Mouse (Mus musculus) embryonic facial prominence, embryonic 15.5 days (tissue): Measurements from ENCODE around the gene Mmgt2. TPM values are rescaled to one million over a fixed set of nuclear protein-coding genes. Genes with fewer than 3 reads are reported as not detected.
A peak's percentile ranks its signal among the peaks of the same experiment; 100 is the strongest.
"Not testable (repeated sequence)": the region's sequence is repeated elsewhere in the genome, so short reads cannot be mapped to it uniquely, and the experiment has no call there.

Experiments used
- ATAC-seq: fragments of 200-750 bp; cut with Nextera tagmentation; 2 replicates; pipeline ENCODE4 v1.8.0; 2017; ENCODE audit warnings: low read depth, moderate TSS enrichment; ENCODE audit not compliant: insufficient number of reproducible peaks, low FRiP score, low TSS enrichment
- H3K27ac ChIP-seq: fragments of 300-500 bp; sonication (generic); replicated peaks from 2 replicates; pipeline ENCODE4 v1.5.1; 2015; ENCODE audit warnings: mild to moderate bottlenecking, inconsistent platforms
- H3K27me3 ChIP-seq: fragments of 300-500 bp; sonication (generic); 2 replicates; pipeline ENCODE4 v1.6.1; 2015; ENCODE audit warnings: inconsistent platforms
- H3K36me3 ChIP-seq: fragments of 300-500 bp; sonication (generic); 2 replicates; pipeline ENCODE4 v1.6.1; 2015; ENCODE audit warnings: mild to moderate bottlenecking, inconsistent platforms
- H3K4me1 ChIP-seq: fragments of 300-500 bp; sonication (generic); 2 replicates; pipeline ENCODE4 v1.6.1; 2015; ENCODE audit warnings: inconsistent platforms
- H3K4me2 ChIP-seq: fragments of 300-500 bp; sonication (generic); replicated peaks from 2 replicates; pipeline ENCODE4 v1.6.1; 2015; ENCODE audit warnings: mild to moderate bottlenecking, inconsistent platforms
- H3K4me3 ChIP-seq: fragments of 300-500 bp; sonication (generic); replicated peaks from 2 replicates; pipeline ENCODE4 v1.5.1; 2015; ENCODE audit warnings: mild to moderate bottlenecking, inconsistent platforms
- H3K9ac ChIP-seq: fragments of 300-500 bp; sonication (generic); 2 replicates; pipeline ENCODE4 v1.6.1; 2015; ENCODE audit warnings: inconsistent platforms
- H3K9me3 ChIP-seq: fragments of 300-500 bp; sonication (generic); replicated peaks from 2 replicates; pipeline ENCODE4 v1.6.1; 2016; ENCODE audit warnings: inconsistent platforms
- WGBS: fragments of 180-500 bp; shearing (Covaris S2); methylation state at CpG from one replicate; pipeline ENCODE4 v1.1.7; 2015; 5-methylcytosine and 5-hydroxymethylcytosine counted together
- polyA plus RNA-seq: library from polyadenylated mRNA; unstranded; fragments of >200 nt; fragmentation: Nextera tagmentation; extraction: Ambion mirVana; gene quantifications from 2 replicates; pipeline ENCODE4 v1.2.1, GENCODE M21; 2015

The Mmgt2 gene
- polyA plus RNA-seq, 1 experiment from 2014 or later, result 51.4 TPM

DNA sequence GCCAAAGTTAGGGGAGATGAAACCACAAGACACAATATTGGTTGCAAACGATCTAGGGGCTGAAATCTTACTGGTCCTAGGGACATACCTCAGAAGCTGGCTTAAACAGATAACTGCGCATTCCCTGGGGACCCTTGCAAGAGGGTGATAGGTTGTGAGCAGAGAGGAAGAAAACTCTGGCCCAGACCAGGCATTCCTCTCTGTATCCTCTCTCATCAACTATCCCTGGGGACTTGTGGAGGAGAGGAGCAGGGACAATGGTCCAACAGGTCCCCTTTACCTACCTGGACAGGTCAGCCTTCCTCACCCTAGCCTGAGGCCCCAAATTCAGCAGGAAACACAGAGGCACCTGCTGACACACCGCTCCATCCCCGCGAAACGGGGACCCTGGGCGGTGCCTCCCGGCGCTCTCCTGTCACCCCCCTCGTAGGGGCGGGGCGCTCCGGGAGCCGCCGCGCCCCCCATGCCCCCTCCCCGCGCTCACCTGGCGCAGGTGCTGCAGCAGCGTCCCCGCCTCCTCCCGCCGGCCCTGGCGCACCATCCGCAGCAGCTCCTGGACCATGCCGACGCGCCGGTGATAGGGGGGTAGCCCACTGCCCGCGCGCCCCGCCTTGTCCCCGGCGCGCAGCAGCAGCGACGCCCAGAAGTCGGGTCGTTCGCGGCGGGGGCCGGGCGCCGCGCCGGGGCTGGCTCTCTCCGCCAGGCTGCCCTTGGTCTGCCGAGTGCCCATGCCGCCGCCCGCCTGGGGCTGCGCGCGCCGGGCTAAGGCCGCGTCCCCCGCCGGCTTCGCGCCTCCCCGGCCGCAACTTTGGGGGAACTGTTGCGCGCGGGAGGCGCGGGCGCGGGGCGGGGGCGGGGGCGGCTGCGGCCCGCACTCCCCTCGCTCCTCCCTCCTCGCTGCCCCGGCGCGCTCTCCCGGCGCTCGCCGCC is 538 bp upstream of the Mmgt2 start, which contains the start of gene Lrrc75a:
Gene Lrrc75a, minus strand, starts transcription at position 863 of the 930 bp plus-strand sequence.
- WGBS, result 2% methylated on average over 55 of the region's 86 CpGs

DNA sequence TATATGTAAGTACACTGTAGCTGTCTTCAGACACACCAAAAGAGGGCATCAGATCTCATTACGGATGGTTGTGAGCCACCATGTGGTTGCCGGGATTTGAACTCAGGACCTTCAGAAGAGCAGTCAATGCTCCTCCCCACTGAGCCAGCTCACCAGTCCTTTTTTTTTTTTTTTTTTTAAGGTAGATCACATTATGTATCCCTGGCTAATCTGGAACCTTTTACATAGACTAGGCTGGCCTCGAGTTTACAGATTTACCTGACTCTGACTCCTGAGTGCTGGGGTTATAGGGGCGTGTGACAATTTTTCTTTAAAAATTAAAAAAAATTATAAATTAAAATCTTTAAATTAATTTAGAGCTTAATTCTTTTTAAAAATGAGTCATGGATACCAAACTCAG is 1.3 kb downstream of the Mmgt2 start:
- H3K4me1 ChIP-seq, result peaks cover 46% of the 10 kb centered on the region
- ATAC-seq, H3K9ac ChIP-seq, H3K27ac ChIP-seq, H3K9me3 ChIP-seq, H3K27me3 ChIP-seq, H3K36me3 ChIP-seq: not testable (repeated sequence)
- peak overlapping the region; percentile 76; the same call in 1 of the 2 replicates for H3K4me2 ChIP-seq
- peak overlapping the region; percentile 61; the same call in 1 of the 2 replicates for H3K4me3 ChIP-seq
- WGBS, result 76% methylated on average over 4 of the region's 4 CpGs

More for the DNA sequence above, 538 bp upstream of the Mmgt2 start, which contains the start of gene Lrrc75a:
- no peaks in the 10 kb centered on the region for H3K27me3 ChIP-seq
- H3K9me3 ChIP-seq, result no peaks in the 10 kb centered on the region
- H3K4me3 ChIP-seq, result peak within 1 kb of the TSS; percentile 61
- peak; percentile 53 for ATAC-seq
- peak within 1 kb of the TSS; percentile 70 for H3K9ac ChIP-seq
- H3K27ac ChIP-seq, result peak within 1 kb of the TSS; percentile 90
- peak within 1 kb of the TSS; percentile 76 for H3K4me2 ChIP-seq
- H3K4me1 ChIP-seq, result peaks cover 64% of the 10 kb centered on the region
- no peaks in the 10 kb centered on the region for H3K36me3 ChIP-seq

DNA sequence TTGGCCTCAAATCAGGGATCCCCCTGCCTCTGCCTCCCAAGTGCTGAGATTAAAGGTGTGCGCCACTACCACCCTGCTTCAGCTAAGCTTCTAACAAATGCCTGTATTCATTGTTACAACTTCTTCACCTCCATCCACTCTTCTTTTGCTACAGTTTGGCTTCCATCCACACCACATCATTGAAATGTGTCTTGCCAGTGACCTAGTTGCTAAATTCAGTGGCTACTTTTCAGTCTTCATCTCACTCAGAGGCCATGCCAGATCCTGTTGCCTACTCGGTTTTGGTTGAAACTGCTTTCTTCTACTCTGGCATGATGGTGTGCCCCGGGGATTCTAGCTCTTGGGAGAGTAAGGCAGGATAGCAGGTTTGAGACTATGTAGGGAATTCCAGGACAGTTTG is 3.1 kb downstream of the Mmgt2 start:
- Histone ChIP-seq H3K4me3 (no peak overlapping the region), H3K9ac (no peak overlapping the region), H3K4me2 (no peak overlapping the region), H3K27ac (no peak overlapping the region), H3K9me3 (no peaks in the 10 kb centered on the region), H3K36me3 (0 out of 2 replicates have a peak, but pooled peaks cover 9% of the 10 kb centered on the region), H3K27me3 (no peaks in the 10 kb centered on the region), H3K4me1 (peaks cover 29% of the 10 kb centered on the region)
- no peak for ATAC-seq
- 84% methylated on average over 3 of the region's 3 CpGs for WGBS

DNA sequence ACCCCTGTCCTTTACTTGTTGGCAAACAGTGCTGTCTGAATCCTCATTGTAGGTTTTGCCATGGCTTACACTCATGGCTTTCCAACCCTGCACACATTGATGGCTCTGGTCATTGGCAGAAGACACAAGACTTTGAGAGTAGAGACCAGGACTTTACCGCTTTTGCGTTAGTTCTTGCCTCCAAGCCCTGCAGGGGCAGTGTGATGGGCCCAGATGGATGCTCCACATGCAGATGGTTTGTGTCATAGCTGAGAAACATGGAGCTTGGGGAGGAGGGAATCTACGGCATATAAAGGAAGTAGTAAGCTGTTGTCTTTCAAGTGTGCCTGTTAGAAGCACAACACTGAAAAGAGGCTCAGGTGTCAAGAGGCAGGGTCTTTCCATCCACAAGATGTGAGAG is 3.6 kb downstream of the Mmgt2 start:
- Histone ChIP-seq H3K4me2 (no peak overlapping the region), H3K9ac (no peak overlapping the region), H3K27ac (no peak overlapping the region), H3K4me3 (no peak overlapping the region), H3K9me3 (no peaks in the 10 kb centered on the region), H3K4me1 (peaks cover 28% of the 10 kb centered on the region), H3K36me3 (0 out of 2 replicates have a peak, but pooled peaks cover 9% of the 10 kb centered on the region), H3K27me3 (no peaks in the 10 kb centered on the region)
- no peak for ATAC-seq
- 88% methylated on average over 3 of the region's 3 CpGs for WGBS

DNA sequence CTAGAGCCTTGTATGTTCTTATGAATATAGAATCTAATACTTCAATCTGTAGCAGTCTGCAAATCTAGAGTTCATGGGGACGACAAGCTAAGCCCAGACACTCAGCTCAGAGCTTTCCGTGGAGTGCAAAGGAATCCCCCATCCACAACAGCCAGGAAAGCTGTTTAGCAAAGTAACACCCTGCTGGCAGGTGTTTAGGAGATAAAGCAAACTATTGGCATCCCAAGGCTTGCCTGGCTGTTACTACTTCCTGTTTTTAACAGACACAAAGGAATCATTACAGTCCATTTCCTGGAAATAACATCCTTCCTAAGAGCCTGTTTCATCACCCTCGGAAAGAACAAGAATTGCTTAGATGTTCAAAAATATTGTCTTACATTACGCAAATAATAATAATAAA is 12.4 kb downstream of the Mmgt2 start:
- H3K4me2 ChIP-seq, result no peak overlapping the region
- H3K36me3 ChIP-seq, result peaks cover 7% of the 10 kb centered on the region; the same call in 1 of the 2 replicates
- ATAC-seq, result no peak
- peaks cover 5% of the 10 kb centered on the region; the same call in 1 of the 2 replicates for H3K4me1 ChIP-seq
- H3K4me3 ChIP-seq, result no peak overlapping the region
- H3K27ac ChIP-seq, result no peak overlapping the region
- no peaks in the 10 kb centered on the region for H3K27me3 ChIP-seq
- no peak overlapping the region for H3K9ac ChIP-seq
- H3K9me3 ChIP-seq, result no peaks in the 10 kb centered on the region
- 63% methylated on average over 4 of the region's 4 CpGs for whole genome bisulfite sequencing

DNA sequence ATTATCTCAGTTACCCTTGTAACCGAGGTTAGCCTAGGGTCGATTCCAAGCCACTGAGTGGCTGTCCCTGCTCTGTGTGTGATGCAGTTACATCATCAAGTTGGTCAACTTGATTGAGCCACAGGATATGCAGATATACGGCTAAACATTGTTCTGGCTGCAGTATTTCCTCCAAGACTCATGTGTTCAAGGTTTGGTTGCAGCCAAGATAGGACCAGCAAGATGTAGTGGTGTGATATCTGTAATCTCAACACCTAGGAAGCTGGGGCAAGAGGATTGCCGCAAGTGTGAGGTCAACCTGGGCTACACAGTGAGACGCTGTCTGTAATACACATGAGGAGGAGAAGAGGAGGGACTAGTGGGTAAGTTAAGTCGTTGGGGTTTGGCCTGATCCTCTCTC is 15.8 kb downstream of the Mmgt2 start:
- Histone ChIP-seq H3K9me3 (no peaks in the 10 kb centered on the region), H3K4me2 (no peak overlapping the region), H3K4me3 (no peak overlapping the region), H3K27ac (no peak overlapping the region), H3K4me1 (no peaks in the 10 kb centered on the region), H3K9ac (no peak overlapping the region), H3K36me3 (peaks cover 20% of the 10 kb centered on the region; the same call in 1 of the 2 replicates), H3K27me3 (no peaks in the 10 kb centered on the region)
- 90% methylated on average over 6 of the region's 6 CpGs for WGBS
- no peak for ATAC-seq

DNA sequence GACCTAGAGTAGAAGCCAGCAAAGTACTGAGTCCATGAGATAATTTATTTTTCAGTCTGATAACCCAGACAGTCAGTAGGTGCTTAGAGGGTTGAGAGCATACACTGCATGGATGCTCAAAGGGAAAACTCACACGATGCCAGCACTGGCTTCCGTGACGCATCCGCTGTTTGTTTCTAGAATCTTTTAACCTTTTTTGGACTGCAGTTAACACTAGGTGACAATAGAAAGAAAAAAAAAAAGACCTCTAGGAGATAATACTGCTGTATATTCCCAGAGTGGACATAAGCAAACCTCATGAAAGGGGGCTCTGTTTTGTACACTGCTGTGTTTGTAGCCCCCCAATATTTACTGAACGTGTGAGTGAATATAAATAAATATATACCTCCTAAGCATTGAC is 20.5 kb downstream of the Mmgt2 start:
- Histone ChIP-seq H3K4me3 (no peak overlapping the region), H3K4me2 (no peak overlapping the region), H3K4me1 (peaks cover 9% of the 10 kb centered on the region), H3K27ac (no peak overlapping the region), H3K9me3 (no peaks in the 10 kb centered on the region), H3K9ac (no peak overlapping the region), H3K36me3 (peaks cover 20% of the 10 kb centered on the region; the same call in 1 of the 2 replicates), H3K27me3 (no peaks in the 10 kb centered on the region)
- 85% methylated on average over 5 of the region's 5 CpGs for WGBS
- no peak for ATAC-seq

DNA sequence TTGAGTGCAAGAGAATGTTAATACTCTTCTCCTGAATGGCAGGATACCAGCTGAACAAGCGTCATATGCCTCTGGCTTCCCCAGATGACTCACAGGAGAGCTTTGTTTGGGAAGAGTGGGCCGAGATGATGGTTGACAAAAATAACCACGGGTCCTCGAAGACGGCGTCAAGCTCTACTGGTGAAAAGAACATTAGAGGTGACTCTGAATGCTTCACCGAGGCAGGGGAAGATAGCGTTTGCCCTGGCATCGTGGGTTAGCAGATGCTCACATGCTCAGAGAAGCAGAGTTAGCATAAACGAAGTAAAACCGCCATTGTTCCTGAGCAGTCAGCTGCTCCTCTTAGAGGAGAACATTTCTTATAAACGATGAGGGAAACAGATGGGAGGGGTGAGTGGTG is 21.0 kb downstream of the Mmgt2 start:
- H3K4me3 ChIP-seq, result no peak overlapping the region
- H3K9ac ChIP-seq, result no peak overlapping the region
- peaks cover 9% of the 10 kb centered on the region for H3K4me1 ChIP-seq
- H3K36me3 ChIP-seq, result peaks cover 20% of the 10 kb centered on the region; the same call in 1 of the 2 replicates
- no peak overlapping the region for H3K4me2 ChIP-seq
- 49% methylated on average over 12 of the region's 12 CpGs for WGBS
- no peaks in the 10 kb centered on the region for H3K9me3 ChIP-seq
- ATAC-seq, result no peak
- no peaks in the 10 kb centered on the region for H3K27me3 ChIP-seq
- H3K27ac ChIP-seq, result 0 out of 2 replicates have a peak overlapping the region, but pooled peaks have one; percentile 34

DNA sequence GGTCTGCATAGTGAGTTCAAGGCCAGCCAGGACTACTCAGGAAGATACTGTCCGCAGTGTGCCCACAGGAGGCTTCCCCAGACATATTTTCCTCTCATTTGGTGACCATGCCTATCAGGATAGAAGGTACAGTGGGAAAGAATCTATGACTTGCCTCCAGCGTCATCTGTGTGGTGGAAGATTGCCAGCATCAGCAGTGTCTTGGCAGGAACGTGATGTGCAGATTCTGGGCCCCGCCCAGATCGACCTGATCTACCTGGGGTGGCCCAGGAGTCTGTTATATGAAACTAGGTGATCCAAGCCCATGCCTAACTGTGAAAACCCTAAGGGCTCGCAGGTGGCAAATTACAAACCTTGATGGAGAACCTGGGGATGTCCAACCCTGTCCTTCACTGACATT is 21.5 kb downstream of the Mmgt2 start:
- Histone ChIP-seq H3K9me3 (no peaks in the 10 kb centered on the region), H3K9ac (no peak overlapping the region), H3K4me3 (no peak overlapping the region), H3K4me2 (no peak overlapping the region), H3K27me3 (no peaks in the 10 kb centered on the region), H3K4me1 (peaks cover 11% of the 10 kb centered on the region), H3K36me3 (peaks cover 20% of the 10 kb centered on the region; the same call in 1 of the 2 replicates), H3K27ac (no peak overlapping the region)
- 66% methylated on average over 6 of the region's 6 CpGs for WGBS
- no peak; the same call in 1 of the 2 replicates for ATAC-seq

DNA sequence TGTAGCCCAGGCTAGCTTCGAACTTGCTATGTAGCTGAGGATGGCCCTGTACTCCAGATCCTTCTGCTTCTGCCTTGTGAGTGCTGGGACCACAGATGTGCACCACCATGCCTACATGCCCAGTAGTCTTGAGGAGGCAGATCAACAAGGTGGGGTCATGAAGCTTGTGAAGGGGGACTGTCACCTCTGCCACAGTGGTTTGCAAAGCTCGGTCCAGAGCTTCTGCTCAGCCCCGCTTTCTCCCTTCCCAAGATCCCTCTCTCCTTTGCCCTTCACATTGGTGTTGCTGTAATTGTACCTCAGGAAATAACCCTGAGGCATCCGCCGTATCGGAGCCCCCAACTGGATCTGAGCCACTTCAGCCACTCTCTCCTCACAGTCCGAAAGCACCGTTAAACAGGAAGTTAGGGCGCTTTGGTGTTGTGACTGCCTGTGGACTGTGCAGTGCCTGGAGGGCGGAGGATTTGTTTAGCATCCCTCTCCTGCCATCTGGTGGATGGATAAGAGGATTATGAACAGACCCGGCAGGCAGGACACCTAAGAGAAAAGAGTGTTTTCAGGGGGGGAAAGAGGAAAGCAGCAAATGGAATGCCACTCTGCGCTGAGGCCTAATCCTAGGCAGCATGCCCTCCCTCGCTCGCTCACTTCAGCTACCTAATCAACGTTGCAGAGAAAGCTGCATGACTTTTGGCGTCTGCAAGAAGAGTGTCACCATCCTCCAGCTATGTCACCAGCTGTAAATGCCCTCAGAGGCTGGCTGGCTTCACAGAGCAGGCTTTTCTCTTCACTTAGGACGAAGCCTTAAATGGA is 27.2 kb downstream of the Mmgt2 start:
- no peak overlapping the region for H3K9ac ChIP-seq

DNA sequence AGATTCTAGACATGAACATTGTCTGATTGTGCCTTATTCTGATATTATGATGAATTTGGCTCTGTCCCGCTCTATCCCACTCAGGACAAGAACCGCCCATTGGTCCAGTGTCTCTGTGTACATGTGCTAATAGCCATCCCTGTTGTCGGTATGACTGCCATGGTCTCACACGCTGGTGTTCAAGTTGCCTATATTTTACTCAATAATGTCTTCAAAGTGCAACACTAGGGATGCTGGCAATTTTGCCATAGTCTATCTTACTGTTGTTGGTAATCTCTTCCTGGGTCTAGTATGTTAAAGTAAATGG is 27.8 kb downstream of the Mmgt2 start:
- H3K9ac ChIP-seq, result no peak overlapping the region
- no peak for ATAC-seq
- peaks cover 15% of the 10 kb centered on the region for H3K4me1 ChIP-seq
- 91% methylated on average over 4 of the region's 4 CpGs for WGBS
- no peaks in the 10 kb centered on the region for H3K27me3 ChIP-seq
- H3K4me2 ChIP-seq, result no peak overlapping the region; the same call in 1 of the 2 replicates
- no peak overlapping the region for H3K27ac ChIP-seq
- H3K4me3 ChIP-seq, result no peak overlapping the region
- H3K36me3 ChIP-seq, result no peaks in the 10 kb centered on the region
- no peaks in the 10 kb centered on the region for H3K9me3 ChIP-seq

More for the DNA sequence above, 27.2 kb downstream of the Mmgt2 start:
- ATAC-seq, result peak; percentile 89
- no peaks in the 10 kb centered on the region for H3K27me3 ChIP-seq
- 16% methylated on average over 17 of the region's 17 CpGs for WGBS
- no peaks in the 10 kb centered on the region for H3K9me3 ChIP-seq
- H3K4me3 ChIP-seq, result peak overlapping the region; percentile 31
- peak overlapping the region; percentile 52 for H3K4me2 ChIP-seq
- no peaks in the 10 kb centered on the region for H3K36me3 ChIP-seq
- H3K27ac ChIP-seq, result no peak overlapping the region
- H3K4me1 ChIP-seq, result peaks cover 15% of the 10 kb centered on the region
